Mouse (Mus musculus) limb, embryonic 14.5 days (tissue): Measurements from ENCODE around the gene Gm28635. TPM values are rescaled to one million over a fixed set of nuclear protein-coding genes. Genes with fewer than 3 reads are reported as not detected.
A peak's percentile ranks its signal among the peaks of the same experiment; 100 is the strongest.

Experiments used
- ATAC-seq: fragments of 200-750 bp; cut with Nextera tagmentation; 2 replicates; pipeline ENCODE4 v1.8.0; 2017; ENCODE audit warnings: low read depth, moderate number of reproducible peaks, moderate TSS enrichment; ENCODE audit not compliant: low FRiP score
- DNase-seq: peaks from one replicate; pipeline ENCODE4 v3.0.0-alpha.2; 2015; ENCODE audit warnings: low spot score
- H3K27ac ChIP-seq: fragments of 300-500 bp; sonication (generic); replicated peaks from 2 replicates; pipeline ENCODE4 v1.5.1; 2014; ENCODE audit warnings: low read depth, mild to moderate bottlenecking, low read length, moderate library complexity, mixed read lengths
- H3K27me3 ChIP-seq: fragments of 300-500 bp; sonication (generic); 2 replicates; pipeline ENCODE4 v1.6.1; 2014; ENCODE audit warnings: low read length, mixed read lengths; ENCODE audit not compliant: control insufficient read depth, insufficient read depth
- H3K36me3 ChIP-seq: fragments of 300-500 bp; sonication (generic); 2 replicates; pipeline ENCODE4 v1.6.1; 2014; ENCODE audit warnings: mild to moderate bottlenecking, low read length, moderate library complexity, mixed read lengths; ENCODE audit not compliant: control insufficient read depth, insufficient read depth
- H3K4me1 ChIP-seq: fragments of 300-500 bp; sonication (generic); 2 replicates; pipeline ENCODE4 v1.6.1; 2014; ENCODE audit warnings: antibody characterized with exemption, low read length, mixed read lengths; ENCODE audit not compliant: control insufficient read depth, insufficient read depth
- H3K4me2 ChIP-seq: fragments of 300-500 bp; sonication (generic); replicated peaks from 2 replicates; pipeline ENCODE4 v1.6.1; 2014; ENCODE audit warnings: low read depth, mild to moderate bottlenecking, low read length, moderate library complexity; ENCODE audit not compliant: severe bottlenecking
- H3K4me3 ChIP-seq: fragments of 300-500 bp; sonication (generic); replicated peaks from 2 replicates; pipeline ENCODE4 v1.5.1; 2014; ENCODE audit warnings: low read length
- H3K9ac ChIP-seq: fragments of 300-500 bp; sonication (generic); 2 replicates; pipeline ENCODE4 v1.6.1; 2014; ENCODE audit warnings: mild to moderate bottlenecking, low read depth, low read length, moderate library complexity; ENCODE audit not compliant: severe bottlenecking
- H3K9me3 ChIP-seq: fragments of 300-500 bp; sonication (generic); 2 replicates; pipeline ENCODE4 v1.6.1; 2016; ENCODE audit warnings: low read length; ENCODE audit not compliant: control insufficient read depth
- POLR2A ChIP-seq: fragments of 200-500 bp; IDR thresholded peaks from 2 replicates; pipeline ENCODE4 v1.8.0; 2012; ENCODE audit warnings: inconsistent platforms, mild to moderate bottlenecking, moderate library complexity, borderline replicate concordance; ENCODE audit not compliant: insufficient read depth, insufficient read length; ENCODE audit errors: extremely low read depth
- WGBS: fragments of 180-500 bp; shearing (Covaris S2); extraction: QIAGEN DNeasy Blood & Tissue Kit; methylation state at CpG from one replicate; pipeline ENCODE4 v1.1.7; 2014; 5-methylcytosine and 5-hydroxymethylcytosine counted together
- polyA plus RNA-seq, 2 experiments: library from polyadenylated mRNA; depleted of rRNA in 1 of 2; stranded (reverse) in 1 of 2; unstranded in 1 of 2; fragments of >200 nt; fragmentation: Nextera tagmentation in 1 of 2; extraction: Ambion mirVana in 1 of 2; gene quantifications; 2 replicates each; pipeline versions ENCODE4 v1.2.1 to v1.2.3; 2012 to 2014

Gm28635 gene
- polyA plus RNA-seq, 2 experiments: not detected

- no peaks in the 10 kb centered on the region for H3K9me3 ChIP-seq
- TF ChIP-seq POLR2A: no peak
- H3K27ac ChIP-seq: no peak overlapping the region
- no peak overlapping the region for H3K4me3 ChIP-seq
- no peak overlapping the region for H3K9ac ChIP-seq
- DNase-seq: no peak
- ATAC-seq: no peak
- WGBS: 81% methylated on average over 2 of the region's 2 CpGs
- no peaks in the 10 kb centered on the region for H3K27me3 ChIP-seq
- H3K4me2 ChIP-seq: no peak overlapping the region
- H3K4me1 ChIP-seq: no peaks in the 10 kb centered on the region
- H3K36me3 ChIP-seq: peaks cover 69% of the 10 kb centered on the region
Measured at GRCm38 (mm10) chr2:84618914-84619313, 58.9 kb downstream of the Gm28635 start.

- ATAC-seq (0 out of 2 replicates have a peak, but pooled peaks have one; percentile 37), DNase-seq (peak; percentile 55)
- WGBS: 83% methylated on average over 3 of the region's 3 CpGs
- Histone ChIP-seq H3K27ac (no peak overlapping the region), H3K4me2 (no peak overlapping the region), H3K9me3 (no peaks in the 10 kb centered on the region), H3K9ac (no peak overlapping the region), H3K4me3 (no peak overlapping the region), H3K36me3 (peaks cover 73% of the 10 kb centered on the region), H3K27me3 (no peaks in the 10 kb centered on the region), H3K4me1 (no peaks in the 10 kb centered on the region)
- TF ChIP-seq POLR2A: no peak
Measured at GRCm38 (mm10) chr2:84617637-84618515, 60.0 kb downstream of the Gm28635 start.

- 93% methylated on average over 6 of the region's 6 CpGs for WGBS
- Histone ChIP-seq H3K27ac (no peak overlapping the region), H3K4me2 (no peak overlapping the region), H3K4me1 (no peaks in the 10 kb centered on the region), H3K27me3 (no peaks in the 10 kb centered on the region), H3K9ac (no peak overlapping the region), H3K4me3 (no peak overlapping the region), H3K36me3 (peaks cover 91% of the 10 kb centered on the region), H3K9me3 (no peaks in the 10 kb centered on the region)
- TF ChIP-seq POLR2A: no peak
- no peak for ATAC-seq
- no peak for DNase-seq
Measured at GRCm38 (mm10) chr2:84612764-84613163, 65.1 kb downstream of the Gm28635 start.

- ATAC-seq (no peak), DNase-seq (no peak)
- peaks cover 93% of the 10 kb centered on the region for H3K36me3 ChIP-seq
- H3K4me2 ChIP-seq: no peak overlapping the region
- H3K4me1 ChIP-seq: no peaks in the 10 kb centered on the region
- H3K27ac ChIP-seq: no peak overlapping the region
- TF ChIP-seq POLR2A: no peak
- H3K4me3 ChIP-seq: no peak overlapping the region
- WGBS: 89% methylated on average over 1 of the region's 1 CpGs
- H3K9me3 ChIP-seq: no peaks in the 10 kb centered on the region
- H3K9ac ChIP-seq: no peak overlapping the region
- no peaks in the 10 kb centered on the region for H3K27me3 ChIP-seq
Measured at GRCm38 (mm10) chr2:84607842-84608241, 70.0 kb downstream of the Gm28635 start.

- no peak overlapping the region for H3K27ac ChIP-seq
- WGBS: 70% methylated on average over 2 of the region's 2 CpGs
- no peaks in the 10 kb centered on the region for H3K9me3 ChIP-seq
- ATAC-seq (no peak), DNase-seq (no peak)
- no peaks in the 10 kb centered on the region for H3K4me1 ChIP-seq
- TF ChIP-seq POLR2A: no peak
- H3K4me3 ChIP-seq: no peak overlapping the region
- peaks cover 79% of the 10 kb centered on the region for H3K36me3 ChIP-seq
- H3K27me3 ChIP-seq: no peaks in the 10 kb centered on the region
- H3K9ac ChIP-seq: no peak overlapping the region
- no peak overlapping the region for H3K4me2 ChIP-seq
Measured at GRCm38 (mm10) chr2:84600977-84601376, 76.9 kb downstream of the Gm28635 start.
